Mouse (Mus musculus): ENCODE data around the gene Polr3h.
A peak's percentile ranks its signal among the peaks of the same experiment; 100 is the strongest.

GRCm38 (mm10) chr15:81891822-81892580, 34.0 kb downstream of the Polr3h start:
- TF ChIP-seq ZNF384 (IDR thresholded peaks at IDR 0.05; ENCODE audit: low read depth, low read length) (no peak), HCFC1 (IDR thresholded peaks at IDR 0.05; ENCODE audit: borderline replicate concordance, insufficient read depth, low read length) (no peak), MAFK (IDR thresholded peaks at IDR 0.05; ENCODE audit: insufficient read depth, low read depth, low read length) (peak; percentile 98)

All from ES-E14 (cell line).